Mouse (Mus musculus) E14TG2a.4 (cell line): Measurements from ENCODE around the gene Fads1.

ENCODE experiments used
- H3K27me3 ChIP-seq: 2 replicates; pipeline ENCODE4 v1.6.1; 2014; ENCODE audit warnings: low read length, control low read depth; ENCODE audit not compliant: insufficient read depth
- H3K36me3 ChIP-seq: 2 replicates; pipeline ENCODE4 v1.6.1; 2014; ENCODE audit warnings: low read length, control low read depth; ENCODE audit not compliant: insufficient read depth
- H3K4me1 ChIP-seq: replicated peaks from 2 replicates; pipeline ENCODE4 v1.6.1; 2014; ENCODE audit warnings: low read depth, low read length, control low read depth
- H3K4me3 ChIP-seq: replicated peaks from 2 replicates; pipeline ENCODE4 v1.5.1; 2014; ENCODE audit warnings: mild to moderate bottlenecking, low read length
- H3K9me3 ChIP-seq: 2 replicates; pipeline ENCODE4 v1.6.1; 2014; ENCODE audit warnings: low read length, control low read depth
- CTCF ChIP-seq: conservative IDR thresholded peaks from 2 replicates; pipeline ENCODE4 v1.5.1; 2014; ENCODE audit warnings: low read length
- NANOG ChIP-seq: IDR thresholded peaks from 2 replicates; pipeline ENCODE4 v1.6.1; 2014; ENCODE audit warnings: borderline replicate concordance, low read length, mixed read lengths
- POU5F1 ChIP-seq: IDR thresholded peaks from 2 replicates; pipeline ENCODE4 v1.6.1; 2014; ENCODE audit warnings: low read length, borderline replicate concordance

The Fads1 gene

DNA sequence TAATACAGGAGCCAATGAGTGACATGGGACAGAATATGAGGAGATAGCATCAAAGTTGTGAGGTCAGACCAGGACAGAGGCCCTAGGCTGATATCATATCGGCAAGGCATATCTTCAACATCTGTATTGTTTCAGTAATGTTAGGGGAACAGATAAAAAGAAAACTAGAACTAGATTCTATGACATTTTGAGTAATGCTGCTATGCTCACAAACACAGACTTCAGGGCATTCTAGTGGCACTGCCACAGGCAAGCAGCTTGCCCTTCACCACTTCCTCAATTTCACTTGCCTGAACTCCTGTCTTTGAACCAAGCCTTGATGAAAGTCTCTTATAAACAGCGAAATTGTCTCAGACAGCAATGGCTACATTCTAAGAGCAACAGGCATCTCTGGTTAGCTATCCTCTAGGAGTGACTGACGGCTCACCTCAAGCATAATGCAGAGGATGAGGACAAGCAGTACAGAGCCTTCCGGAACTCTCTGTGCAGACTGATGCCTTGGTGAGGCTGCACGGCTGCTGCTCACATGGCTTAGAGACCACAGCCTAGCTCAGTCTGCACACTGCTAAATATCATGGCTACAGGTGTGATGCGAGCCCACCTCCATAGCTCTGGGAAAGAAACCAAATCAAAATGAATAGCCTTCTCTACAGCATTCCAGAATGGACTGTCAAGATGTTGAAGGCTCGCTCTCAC, 8.7 kb upstream of the Fads1 start:
- H3K36me3 ChIP-seq: no peaks in the 10 kb centered on the region; the same call in 1 of the 2 replicates

DNA sequence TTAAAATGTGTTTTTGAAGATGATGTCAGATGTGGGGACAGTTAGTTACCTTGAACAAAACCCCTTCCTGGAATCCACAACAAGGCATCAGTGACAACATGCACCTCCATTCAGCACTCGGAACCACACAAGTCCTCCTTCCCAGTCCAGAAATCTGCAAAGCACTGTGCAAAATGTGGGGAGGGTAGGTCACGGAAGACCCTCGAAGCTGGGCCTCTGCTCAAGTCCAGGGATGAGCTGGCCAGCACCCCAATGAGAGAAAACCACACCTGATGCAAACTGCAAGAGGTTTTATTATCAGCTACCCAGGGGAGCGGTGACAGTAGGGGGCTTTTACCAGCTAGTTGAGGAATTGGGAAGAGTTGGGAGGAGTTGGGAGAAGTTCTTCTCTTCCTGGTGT, 7.7 kb upstream of the Fads1 start:
- Histone ChIP-seq H3K9me3 (peaks cover 20% of the 10 kb centered on the region), H3K27me3 (no peaks in the 10 kb centered on the region), H3K36me3 (no peaks in the 10 kb centered on the region; the same call in 1 of the 2 replicates), H3K4me1 (peaks cover 61% of the 10 kb centered on the region), H3K4me3 (no peak overlapping the region)
- TF ChIP-seq CTCF (no peak), POU5F1 (no peak), NANOG (no peak)

More for the DNA sequence above, 8.7 kb upstream of the Fads1 start:
- TF ChIP-seq POU5F1 (no peak), CTCF (no peak), NANOG (no peak)
- Histone ChIP-seq H3K9me3 (peaks cover 11% of the 10 kb centered on the region), H3K4me3 (no peak overlapping the region), H3K4me1 (peaks cover 71% of the 10 kb centered on the region), H3K27me3 (no peaks in the 10 kb centered on the region)

DNA sequence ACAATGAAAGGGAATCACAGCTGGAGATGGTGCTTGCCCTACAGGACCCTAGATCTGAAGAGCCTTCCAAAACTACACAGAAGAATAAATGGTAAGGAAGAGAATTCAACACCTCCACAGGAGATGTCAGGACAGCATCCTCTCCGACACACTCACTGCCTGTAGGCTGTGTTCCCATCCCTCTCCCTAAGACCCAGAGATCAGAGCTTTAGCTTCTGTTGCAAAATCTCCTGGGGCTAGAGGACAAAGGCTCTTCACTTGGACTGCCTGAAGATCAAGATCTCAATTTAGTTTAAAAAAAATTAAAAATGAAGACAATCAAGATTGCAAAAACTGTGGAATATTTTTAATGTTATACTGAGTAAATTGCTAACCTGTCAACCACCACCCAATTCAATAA, 6.2 kb upstream of the Fads1 start:
- no peak for TF ChIP-seq NANOG
- TF ChIP-seq CTCF: no peak
- TF ChIP-seq POU5F1: no peak
- Histone ChIP-seq H3K9me3 (peaks cover 23% of the 10 kb centered on the region), H3K36me3 (no peaks in the 10 kb centered on the region; the same call in 1 of the 2 replicates), H3K27me3 (no peaks in the 10 kb centered on the region), H3K4me3 (no peak overlapping the region), H3K4me1 (peaks cover 46% of the 10 kb centered on the region)

- TF ChIP-seq CTCF: no peak
- no peak for TF ChIP-seq POU5F1
- no peak for TF ChIP-seq NANOG
- Histone ChIP-seq H3K4me1 (peaks cover 44% of the 10 kb centered on the region), H3K9me3 (peaks cover 23% of the 10 kb centered on the region), H3K27me3 (no peaks in the 10 kb centered on the region), H3K4me3 (no peak overlapping the region), H3K36me3 (no peaks in the 10 kb centered on the region; the same call in 1 of the 2 replicates)
Observed at GRCm38 (mm10) chr19:10176941-10177372, 5.7 kb upstream of the Fads1 start.

DNA sequence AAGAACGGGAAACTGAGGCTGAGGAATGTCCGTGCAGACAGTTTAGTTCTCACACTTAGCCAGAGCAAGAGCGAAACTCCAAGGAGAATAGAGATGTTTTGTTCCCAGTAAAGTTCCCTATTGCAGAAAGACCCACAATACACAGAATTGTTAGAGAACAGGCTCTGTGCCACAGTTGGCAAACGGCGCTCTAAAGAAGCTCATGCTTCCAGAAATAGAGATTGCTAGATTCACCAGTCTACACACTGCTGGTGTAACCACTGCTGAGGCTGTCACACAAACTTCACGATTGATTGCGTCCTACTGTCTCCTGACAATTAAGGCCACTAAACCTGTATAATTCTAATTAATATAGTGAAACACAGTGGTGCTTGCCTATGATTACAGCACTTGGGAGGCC, 1.5 kb upstream of the Fads1 start:
- Histone ChIP-seq H3K27me3 (peaks cover 13% of the 10 kb centered on the region), H3K9me3 (peaks cover 23% of the 10 kb centered on the region), H3K36me3 (peaks cover 19% of the 10 kb centered on the region), H3K4me3 (no peak overlapping the region), H3K4me1 (peaks cover 37% of the 10 kb centered on the region)
- no peak for TF ChIP-seq CTCF
- TF ChIP-seq NANOG: no peak
- no peak for TF ChIP-seq POU5F1

GRCm38 (mm10) chr19:10182142-10182541, 546 bp upstream of the Fads1 start:
- Histone ChIP-seq H3K9me3 (peaks cover 23% of the 10 kb centered on the region), H3K36me3 (peaks cover 28% of the 10 kb centered on the region), H3K4me1 (peaks cover 28% of the 10 kb centered on the region), H3K27me3 (peaks cover 13% of the 10 kb centered on the region), H3K4me3 (peak overlapping the region; percentile 99)
- TF ChIP-seq CTCF (no peak), NANOG (no peak), POU5F1 (no peak)

- H3K27me3 ChIP-seq: peaks cover 13% of the 10 kb centered on the region
- no peak for TF ChIP-seq CTCF
- TF ChIP-seq POU5F1: no peak
- TF ChIP-seq NANOG: no peak
- peaks cover 41% of the 10 kb centered on the region for H3K36me3 ChIP-seq
- H3K4me3 ChIP-seq: peak overlapping the region; percentile 99
- H3K4me1 ChIP-seq: peaks cover 24% of the 10 kb centered on the region
- peaks cover 17% of the 10 kb centered on the region for H3K9me3 ChIP-seq
Observed at GRCm38 (mm10) chr19:10183299-10183983, 753 bp downstream of the Fads1 start.

GRCm38 (mm10) chr19:10184096-10184495, 1.4 kb downstream of the Fads1 start:
- peaks cover 13% of the 10 kb centered on the region for H3K27me3 ChIP-seq
- peak overlapping the region; percentile 99 for H3K4me3 ChIP-seq
- peaks cover 24% of the 10 kb centered on the region for H3K4me1 ChIP-seq
- no peak for TF ChIP-seq NANOG
- no peak for TF ChIP-seq CTCF
- no peak for TF ChIP-seq POU5F1
- H3K9me3 ChIP-seq: peaks cover 12% of the 10 kb centered on the region
- peaks cover 48% of the 10 kb centered on the region for H3K36me3 ChIP-seq
